Mouse (Mus musculus): ENCODE measurements at regions not wholly inside any gene's neighbourhood (a gene's known extent, or its start where the extent isn't known, plus 50 kb on each side); places are given as distances from the start of the nearest gene placed in this dataset.

DNA sequence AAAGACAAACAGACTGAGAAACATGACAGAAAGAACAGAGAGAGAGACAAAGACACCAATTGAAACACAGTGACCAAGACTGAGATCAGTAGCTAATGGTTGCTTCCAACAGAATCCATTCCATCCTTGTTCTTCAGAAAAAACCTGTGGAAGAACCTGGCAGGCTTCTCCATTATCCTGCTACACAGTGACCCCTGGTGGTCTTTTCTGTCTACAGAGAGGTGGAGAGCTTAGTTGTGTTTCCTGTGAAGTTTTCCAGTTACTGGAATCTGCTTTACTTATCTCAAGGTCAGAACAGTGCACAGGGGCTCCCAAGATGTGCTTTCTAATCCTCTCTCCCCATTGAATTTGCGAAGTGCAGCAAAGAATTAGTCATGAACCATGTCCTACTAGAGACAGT, 339.1 kb upstream of the Msl3l2 start:
- ATAC-seq: peak; percentile 48; the same call in 1 of the 2 replicates
- Histone ChIP-seq H3K27me3 (no peaks in the 10 kb centered on the region), H3K4me3 (no peak overlapping the region), H3K9ac (no peak overlapping the region), H3K36me3 (ENCODE audit: poor library complexity, severe bottlenecking) (no peaks in the 10 kb centered on the region), H3K4me1 (peaks cover 6% of the 10 kb centered on the region; the same call in 1 of the 2 replicates), H3K9me3 (replicated peaks) (no peaks in the 10 kb centered on the region), H3K4me2 (no peak overlapping the region), H3K27ac (no peak overlapping the region)
- WGBS: 67% methylated on average over 1 of the region's 1 CpGs

- peak; percentile 38; the same call in 1 of the 2 replicates for ATAC-seq
- no peak overlapping the region for H3K4me3 ChIP-seq
- WGBS: 35% methylated on average over 6 of the region's 6 CpGs
Observed at GRCm38 (mm10) chr10:55769642-55770041, 337.1 kb upstream of the Msl3l2 start.

GRCm38 (mm10) chr10:55782674-55783469, 323.8 kb upstream of the Msl3l2 start:
- no peaks in the 10 kb centered on the region for H3K4me1 ChIP-seq
- H3K27me3 ChIP-seq: no peaks in the 10 kb centered on the region
- no peak for ATAC-seq
- H3K4me3 ChIP-seq: no peak overlapping the region
- no peak overlapping the region for H3K9ac ChIP-seq
- 94% methylated on average over 2 of the region's 2 CpGs for WGBS
- H3K9me3 ChIP-seq (replicated peaks): no peaks in the 10 kb centered on the region
- H3K4me2 ChIP-seq: no peak overlapping the region
- no peak overlapping the region for H3K27ac ChIP-seq
- H3K36me3 ChIP-seq (ENCODE audit: poor library complexity, severe bottlenecking): no peaks in the 10 kb centered on the region

More at GRCm38 (mm10) chr10:55769642-55770041, 337.1 kb upstream of the Msl3l2 start:
- no peak overlapping the region for H3K4me2 ChIP-seq
- H3K27me3 ChIP-seq: no peaks in the 10 kb centered on the region
- H3K27ac ChIP-seq: no peak overlapping the region
- H3K4me1 ChIP-seq: peaks cover 6% of the 10 kb centered on the region; the same call in 1 of the 2 replicates
- H3K9me3 ChIP-seq (replicated peaks): no peaks in the 10 kb centered on the region
- no peak overlapping the region for H3K9ac ChIP-seq
- H3K36me3 ChIP-seq (ENCODE audit: poor library complexity, severe bottlenecking): no peaks in the 10 kb centered on the region

DNA sequence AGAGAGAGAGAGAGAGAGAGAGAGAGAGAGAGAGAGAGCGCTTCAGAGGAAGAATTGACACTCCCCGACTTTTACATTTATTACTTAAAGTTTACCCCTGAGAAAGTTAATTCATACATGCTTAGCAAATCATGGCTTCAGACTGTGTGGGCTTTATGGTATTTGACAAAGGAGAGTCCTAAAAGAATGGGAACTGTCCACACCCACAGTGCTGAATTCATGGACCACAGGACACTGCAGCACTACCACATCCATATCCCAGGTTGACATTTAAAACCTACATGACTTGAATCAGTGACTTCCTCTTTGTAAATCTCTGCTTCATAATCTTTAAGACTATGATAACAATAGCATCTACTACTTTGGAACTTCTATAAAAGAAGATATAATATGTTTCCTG, 292.8 kb upstream of the Msl3l2 start:
- Histone ChIP-seq H3K4me2 (no peak overlapping the region), H3K36me3 (ENCODE audit: poor library complexity, severe bottlenecking) (no peaks in the 10 kb centered on the region), H3K9me3 (replicated peaks) (no peaks in the 10 kb centered on the region), H3K27ac (no peak overlapping the region), H3K27me3 (no peaks in the 10 kb centered on the region), H3K4me3 (no peak overlapping the region), H3K9ac (no peak overlapping the region), H3K4me1 (no peaks in the 10 kb centered on the region)
- no peak for ATAC-seq
- 85% methylated on average over 2 of the region's 2 CpGs for WGBS

- H3K4me1 ChIP-seq: no peaks in the 10 kb centered on the region
- ATAC-seq: no peak
- H3K4me3 ChIP-seq: no peak overlapping the region
- H3K36me3 ChIP-seq (ENCODE audit: poor library complexity, severe bottlenecking): no peaks in the 10 kb centered on the region
- no peak overlapping the region for H3K4me2 ChIP-seq
- no peaks in the 10 kb centered on the region for H3K27me3 ChIP-seq
- no peak overlapping the region for H3K9ac ChIP-seq
- H3K9me3 ChIP-seq (replicated peaks): no peaks in the 10 kb centered on the region
- WGBS: 89% methylated on average over 2 of the region's 2 CpGs
- no peak overlapping the region for H3K27ac ChIP-seq
Observed at GRCm38 (mm10) chr10:55851361-55851760, 255.4 kb upstream of the Msl3l2 start.

- Histone ChIP-seq H3K27ac (no peak overlapping the region), H3K4me1 (no peaks in the 10 kb centered on the region), H3K9me3 (replicated peaks) (no peaks in the 10 kb centered on the region), H3K4me2 (no peak overlapping the region), H3K9ac (no peak overlapping the region), H3K27me3 (no peaks in the 10 kb centered on the region), H3K4me3 (no peak overlapping the region), H3K36me3 (ENCODE audit: poor library complexity, severe bottlenecking) (no peaks in the 10 kb centered on the region)
- WGBS: 78% methylated on average over 3 of the region's 3 CpGs
- no peak for ATAC-seq
Observed at GRCm38 (mm10) chr10:55892606-55893005, 214.1 kb upstream of the Msl3l2 start.

DNA sequence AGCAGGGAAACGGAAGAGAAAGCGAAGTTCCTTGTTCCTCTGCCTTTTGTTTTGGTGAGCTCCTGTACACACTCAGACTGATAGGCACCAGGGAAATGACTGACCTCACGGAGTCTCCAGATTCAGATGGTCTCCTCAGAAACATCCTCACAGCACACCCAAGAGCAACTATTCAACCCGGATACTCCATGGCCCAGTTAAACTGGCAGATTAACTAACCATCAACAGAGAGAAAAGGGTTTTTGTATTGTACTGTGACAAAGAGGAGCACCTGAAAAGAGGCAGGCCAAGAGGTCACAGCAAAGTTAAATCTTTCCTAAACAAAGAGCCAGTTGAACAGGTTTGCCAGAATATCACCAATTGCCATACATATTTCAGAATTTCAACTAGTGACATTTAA, 177.6 kb upstream of the Msl3l2 start:
- H3K4me1 ChIP-seq: no peaks in the 10 kb centered on the region
- no peaks in the 10 kb centered on the region for H3K36me3 ChIP-seq (ENCODE audit: poor library complexity, severe bottlenecking)
- H3K9me3 ChIP-seq (replicated peaks): no peaks in the 10 kb centered on the region
- no peak overlapping the region for H3K9ac ChIP-seq
- H3K4me3 ChIP-seq: no peak overlapping the region
- no peak overlapping the region for H3K27ac ChIP-seq
- no peak overlapping the region for H3K4me2 ChIP-seq
- no peaks in the 10 kb centered on the region for H3K27me3 ChIP-seq
- ATAC-seq: no peak
- WGBS: 48% methylated on average over 4 of the region's 4 CpGs

GRCm38 (mm10) chr10:55933993-55934392, 172.7 kb upstream of the Msl3l2 start:
- ATAC-seq: no peak
- no peak overlapping the region for H3K9ac ChIP-seq
- WGBS: 64% methylated on average over 2 of the region's 2 CpGs
- no peaks in the 10 kb centered on the region for H3K9me3 ChIP-seq (replicated peaks)
- H3K4me3 ChIP-seq: no peak overlapping the region
- no peak overlapping the region for H3K27ac ChIP-seq
- H3K4me2 ChIP-seq: no peak overlapping the region
- H3K36me3 ChIP-seq (ENCODE audit: poor library complexity, severe bottlenecking): no peaks in the 10 kb centered on the region
- H3K4me1 ChIP-seq: no peaks in the 10 kb centered on the region
- no peaks in the 10 kb centered on the region for H3K27me3 ChIP-seq

GRCm38 (mm10) chr10:55935447-55935846, 171.3 kb upstream of the Msl3l2 start:
- Histone ChIP-seq H3K27ac (no peak overlapping the region), H3K27me3 (no peaks in the 10 kb centered on the region), H3K9me3 (replicated peaks) (no peaks in the 10 kb centered on the region), H3K4me2 (no peak overlapping the region), H3K36me3 (ENCODE audit: poor library complexity, severe bottlenecking) (no peaks in the 10 kb centered on the region), H3K9ac (no peak overlapping the region), H3K4me1 (no peaks in the 10 kb centered on the region), H3K4me3 (no peak overlapping the region)
- WGBS: 75% methylated on average over 2 of the region's 2 CpGs
- ATAC-seq: peak; percentile 57; the same call in 1 of the 2 replicates

DNA sequence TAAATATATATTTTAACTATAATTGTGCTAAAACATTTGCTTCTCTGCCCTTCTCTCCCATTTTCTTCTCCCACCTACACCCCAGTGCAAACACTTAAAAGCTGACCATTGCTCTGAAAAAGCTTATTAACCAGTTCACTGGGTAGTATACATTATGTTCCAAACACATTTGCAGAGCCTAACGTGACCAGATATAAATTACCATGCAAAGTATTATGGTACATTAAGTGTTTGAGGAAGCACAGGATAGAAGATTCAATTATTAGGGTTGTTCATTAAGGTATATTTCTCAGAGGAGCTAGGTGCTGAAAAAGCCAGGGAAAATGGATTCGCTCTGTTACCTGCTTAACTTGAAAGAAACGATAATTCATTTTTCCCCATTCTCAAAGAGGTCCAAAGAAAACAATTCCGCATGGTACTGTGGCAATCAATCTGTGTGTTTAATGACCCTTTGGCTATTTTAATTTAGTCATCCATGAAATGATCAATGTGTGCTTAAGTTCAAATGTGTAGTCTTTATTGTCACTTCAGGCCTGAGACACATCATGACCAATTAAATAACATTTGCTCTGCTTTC, 144.0 kb upstream of the Msl3l2 start:
- no peak for ATAC-seq
- Histone ChIP-seq H3K36me3 (ENCODE audit: poor library complexity, severe bottlenecking) (no peaks in the 10 kb centered on the region), H3K4me1 (no peaks in the 10 kb centered on the region), H3K27ac (no peak overlapping the region), H3K9me3 (replicated peaks) (no peaks in the 10 kb centered on the region), H3K9ac (no peak overlapping the region), H3K27me3 (no peaks in the 10 kb centered on the region), H3K4me3 (no peak overlapping the region), H3K4me2 (no peak overlapping the region)
- 62% methylated on average over 4 of the region's 4 CpGs for WGBS
